Mouse (Mus musculus): Measurements from ENCODE around the gene Retreg1.

DNA sequence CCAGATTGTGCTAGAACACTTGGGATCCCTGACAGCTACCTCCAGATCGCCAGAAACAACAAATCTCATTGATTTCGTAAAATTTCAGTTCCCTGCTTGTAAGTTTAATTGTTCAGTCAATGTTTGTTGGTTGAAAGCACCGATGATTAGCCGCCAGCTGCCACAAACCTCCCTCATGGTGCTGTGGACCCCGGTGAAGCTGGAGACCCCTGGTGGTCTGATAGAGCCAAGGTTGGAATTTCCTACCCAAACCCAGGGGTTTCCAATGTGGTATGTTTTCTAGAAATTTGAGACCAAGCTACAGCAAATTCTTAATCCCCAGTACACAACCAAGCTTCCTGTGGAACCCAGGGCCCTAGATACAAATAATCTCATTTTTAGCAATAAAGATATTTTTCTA lies 41.3 kb upstream of the Retreg1 start:
- TF ChIP-seq UBTF (IDR thresholded peaks at IDR 0.05; ENCODE audit: low read depth, low read length), result no peak
- TF ChIP-seq TBP (conservative IDR thresholded peaks at IDR 0.05; ENCODE audit: low read depth, low read length), result no peak
- TF ChIP-seq MAFK (IDR thresholded peaks at IDR 0.05; ENCODE audit: insufficient replicate concordance, low read length), result no peak
- TF ChIP-seq ZNF384 (IDR thresholded peaks at IDR 0.05; ENCODE audit: low read depth, low read length), result no peak
- TF ChIP-seq MEF2A (IDR thresholded peaks at IDR 0.05; ENCODE audit: borderline replicate concordance, low read depth, low read length), result no peak
- no peak for TF ChIP-seq POLR2A (IDR thresholded peaks at IDR 0.05; ENCODE audit: low read depth, low read length)
- no peak for TF ChIP-seq NRF1 (IDR thresholded peaks at IDR 0.05; ENCODE audit: low read depth, low read length)
- peak in 1 of 2 experiments; percentile 20; a peak in 1 of 4 replicates for TF ChIP-seq CTCF (conservative IDR thresholded peaks at IDR 0.05 in 1 of 2, IDR thresholded peaks at IDR 0.05 in 1 of 2; ENCODE audit: low read depth in 2 of 2, low read length in 2 of 2)
- TF ChIP-seq EP300 (IDR thresholded peaks at IDR 0.05; ENCODE audit: low read length), result no peak
- TF ChIP-seq E2F4 (IDR thresholded peaks at IDR 0.05; ENCODE audit: insufficient replicate concordance, low read depth, low read length), result no peak
- TF ChIP-seq ZC3H11A (IDR thresholded peaks at IDR 0.05; ENCODE audit: low read depth, low read length), result no peak
- no peak for TF ChIP-seq ELF1 (IDR thresholded peaks at IDR 0.05; ENCODE audit: low read depth, low read length)
- TF ChIP-seq ETS1 (conservative IDR thresholded peaks at IDR 0.05; ENCODE audit: low read depth, low read length), result no peak
- no peak for TF ChIP-seq NELFE (IDR thresholded peaks at IDR 0.05; ENCODE audit: low read depth, low read length)
